Mouse (Mus musculus) brain, embryonic 14.5 days (tissue): ENCODE data around the gene Fam78a.

Source experiments
- CTCF ChIP-seq: fragments of 200-500 bp; IDR thresholded peaks from 2 replicates; pipeline ENCODE4 v1.5.1; 2012; ENCODE audit warnings: inconsistent platforms, mild to moderate bottlenecking, moderate library complexity, borderline replicate concordance; ENCODE audit not compliant: insufficient read depth, insufficient read length; ENCODE audit errors: extremely low read depth
- POLR2A ChIP-seq: fragments of 200-500 bp; IDR thresholded peaks from 2 replicates; pipeline ENCODE4 v1.6.1; 2012; ENCODE audit warnings: mild to moderate bottlenecking, inconsistent platforms, borderline replicate concordance; ENCODE audit not compliant: poor library complexity, insufficient read depth, insufficient read length, severe bottlenecking; ENCODE audit errors: extremely low read depth

GRCm38 (mm10) chr2:32008716-32009115 lies 75.9 kb downstream of the Fam78a start:
- TF ChIP-seq CTCF: no peak
- TF ChIP-seq POLR2A: no peak
